Mouse (Mus musculus): ENCODE data around the gene Gipr.

DNA sequence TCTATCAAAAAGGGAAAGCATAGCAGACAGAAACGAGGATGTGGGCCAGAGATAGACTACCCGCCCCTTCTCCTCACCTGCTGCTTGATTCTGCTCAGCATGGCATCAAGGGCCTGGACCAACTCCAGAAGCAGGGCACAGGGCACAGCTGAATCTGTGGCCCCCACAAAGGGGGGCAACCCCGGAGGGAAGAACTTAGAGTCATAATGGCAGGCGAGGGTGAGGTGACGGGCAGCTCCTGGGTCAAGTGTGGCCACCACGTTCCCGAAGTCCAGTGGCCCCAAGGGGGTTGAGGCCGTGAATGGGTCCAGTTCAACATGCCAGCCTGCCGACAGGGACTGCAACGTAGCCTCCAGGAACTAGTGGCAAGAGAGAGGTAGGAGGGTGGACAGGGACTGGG lies 19.1 kb downstream of the Gipr start:
- TF ChIP-seq CTCF (IDR thresholded peaks at IDR 0.05; ENCODE audit: control insufficient read depth, insufficient read depth, low read length) (no peak), POLR2A (IDR thresholded peaks at IDR 0.05; ENCODE audit: borderline replicate concordance, control insufficient read depth, low read depth, low read length) (no peak)

All from bone marrow, adult 2 months (tissue).